Mouse (Mus musculus): ENCODE results near the gene Stn1. TPM values are rescaled to one million over a fixed set of nuclear protein-coding genes. Genes with fewer than 3 reads are reported as not detected.

The Stn1 gene
- total RNA-seq, 1 experiment from 2014 or later, result 17.3 TPM

- no peak for DNase-seq
Measured at GRCm38 (mm10) chr19:47510135-47510472, 27.2 kb downstream of the Stn1 start.

GRCm38 (mm10) chr19:47508771-47509281 lies 28.5 kb downstream of the Stn1 start:
- no peak for DNase-seq

GRCm38 (mm10) chr19:47508191-47508590 lies 29.1 kb downstream of the Stn1 start:
- DNase-seq, result no peak

- DNase-seq, result peak; percentile 64
Measured at GRCm38 (mm10) chr19:47507128-47508121, 29.9 kb downstream of the Stn1 start.

GRCm38 (mm10) chr19:47503625-47504024 lies 33.7 kb downstream of the Stn1 start:
- no peak for DNase-seq

- DNase-seq, result no peak
Measured at GRCm38 (mm10) chr19:47502563-47502962, 34.7 kb downstream of the Stn1 start.

GRCm38 (mm10) chr19:47500389-47501011 lies 36.8 kb downstream of the Stn1 start:
- no peak for DNase-seq

- no peak for DNase-seq
Measured at GRCm38 (mm10) chr19:47499841-47500240, 37.5 kb downstream of the Stn1 start.

- no peak for DNase-seq
Measured at GRCm38 (mm10) chr19:47498942-47499341, 38.4 kb downstream of the Stn1 start.

- DNase-seq, result no peak
Measured at GRCm38 (mm10) chr19:47497736-47498135, 39.6 kb downstream of the Stn1 start.

- DNase-seq, result no peak
Measured at GRCm38 (mm10) chr19:47497313-47497712, 40.0 kb downstream of the Stn1 start.

- DNase-seq, result no peak
Measured at GRCm38 (mm10) chr19:47493017-47493997, 44.0 kb downstream of the Stn1 start.

- no peak for DNase-seq
Measured at GRCm38 (mm10) chr19:47492422-47492821, 44.9 kb downstream of the Stn1 start.

GRCm38 (mm10) chr19:47491853-47492252 lies 45.5 kb downstream of the Stn1 start:
- no peak for DNase-seq

GRCm38 (mm10) chr19:47489233-47489632 lies 48.1 kb downstream of the Stn1 start:
- no peak for DNase-seq

GRCm38 (mm10) chr19:47488250-47488649 lies 49.1 kb downstream of the Stn1 start:
- DNase-seq, result peak; percentile 51

GRCm38 (mm10) chr19:47487572-47487971 lies 49.7 kb downstream of the Stn1 start:
- DNase-seq, result no peak

GRCm38 (mm10) chr19:47485997-47486566 lies 51.2 kb downstream of the Stn1 start:
- no peak for DNase-seq

- no peak for DNase-seq
Measured at GRCm38 (mm10) chr19:47484110-47484509, 53.2 kb downstream of the Stn1 start.

- no peak for DNase-seq
Measured at GRCm38 (mm10) chr19:47483346-47483745, 54.0 kb downstream of the Stn1 start.

GRCm38 (mm10) chr19:47473453-47473852 lies 63.9 kb downstream of the Stn1 start:
- no peak for DNase-seq

All from adrenal gland, postnatal 25 days (tissue).